Mouse (Mus musculus) ovary, postnatal 14 days (tissue): ENCODE measurements around the gene Arg1.
A peak's percentile ranks its signal among the peaks of the same experiment; 100 is the strongest.

Experiments
- DNase-seq: peaks from one replicate; pipeline ENCODE4 v3.0.0; 2022; ENCODE audit warnings: low spot score

The Arg1 gene

DNA sequence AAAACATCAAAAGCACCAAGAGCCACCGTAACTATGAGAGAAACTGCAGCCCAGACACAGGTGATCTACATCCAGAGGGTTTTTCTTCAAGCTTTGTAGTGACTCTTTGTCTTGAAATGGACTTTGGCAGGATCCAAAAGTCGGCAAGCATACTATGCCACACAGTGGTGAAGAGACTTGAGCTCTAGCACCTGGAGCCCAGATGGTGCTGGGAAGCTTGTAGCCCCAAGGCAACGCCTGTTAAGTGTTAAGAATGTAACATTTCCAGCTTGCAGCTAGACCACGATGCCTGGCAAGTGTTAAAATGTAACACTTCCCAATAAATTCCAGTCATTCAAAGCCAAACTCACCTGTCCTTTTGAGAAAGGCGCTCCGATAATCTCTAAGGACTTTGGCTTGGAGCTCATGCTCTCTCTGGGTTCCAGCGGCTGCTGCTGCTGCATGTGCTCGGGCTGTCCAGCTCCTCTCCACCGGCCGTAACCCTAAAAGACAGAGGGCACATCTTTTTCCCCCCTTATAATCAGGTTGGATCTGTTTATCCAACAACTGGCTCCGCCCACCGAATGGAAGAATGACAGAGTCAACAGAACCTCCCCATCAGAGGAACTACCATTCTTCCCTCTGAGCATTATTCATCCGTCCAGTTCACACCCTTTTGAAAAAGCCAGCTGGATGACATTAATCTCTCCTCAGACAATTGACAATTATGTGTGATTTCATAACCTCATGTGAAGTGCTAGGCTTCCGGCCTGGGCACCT lies at the start of gene Arg1:
TSS of gene Arg1 (minus strand) at position 523 of the 759 bp plus-strand sequence.
- no peak for DNase-seq

DNA sequence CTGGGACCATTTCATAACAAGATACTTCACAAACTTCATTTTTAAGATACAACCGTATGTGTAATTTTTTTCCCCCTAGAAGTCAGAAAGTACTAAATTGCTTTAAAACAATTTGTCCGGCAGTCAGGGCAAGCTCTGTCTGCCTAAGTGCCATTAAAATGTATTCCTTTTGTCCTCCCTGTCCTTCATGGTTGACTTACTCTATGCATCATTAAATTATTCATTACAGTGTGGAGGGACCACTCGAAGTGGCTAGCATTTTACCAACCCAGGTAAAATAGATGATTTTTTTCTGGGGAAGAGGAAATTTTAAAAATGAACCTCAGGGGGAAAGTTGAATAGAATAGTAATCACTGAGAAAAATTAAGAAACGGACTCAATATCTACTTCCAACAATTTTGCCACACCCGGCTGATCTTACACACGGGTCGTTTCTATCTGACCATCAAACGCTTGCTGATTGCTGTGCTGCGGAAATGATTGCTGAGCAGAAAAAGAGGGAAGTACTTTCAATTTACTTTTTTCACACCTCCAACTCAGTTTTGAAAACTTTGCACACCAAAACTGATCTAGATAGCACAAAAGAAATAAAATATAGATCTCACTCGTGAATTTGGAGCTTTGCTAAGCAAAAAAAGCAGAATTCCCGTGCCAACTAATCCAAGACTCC lies 46.7 kb upstream of the Arg1 start:
- no peak for DNase-seq

DNA sequence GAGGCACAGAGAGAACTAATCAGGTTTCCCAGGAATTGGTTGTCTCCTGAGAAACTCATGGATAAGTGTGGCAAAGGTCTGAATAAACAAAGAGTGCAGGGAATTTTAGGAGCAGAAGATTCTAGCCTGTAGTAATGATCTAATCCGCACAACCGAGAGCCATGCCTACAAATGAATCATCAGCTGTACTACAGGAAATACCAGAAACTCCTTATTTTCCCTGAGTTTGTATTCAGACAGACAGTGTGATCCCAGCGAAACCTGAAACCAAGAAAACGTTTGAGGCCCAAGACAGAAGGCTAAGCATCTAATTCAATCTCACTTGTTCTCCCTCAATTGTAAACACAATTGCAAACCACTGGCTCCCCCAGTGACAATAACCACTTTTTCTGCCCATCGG lies 46.1 kb upstream of the Arg1 start:
- DNase-seq = no peak

DNA sequence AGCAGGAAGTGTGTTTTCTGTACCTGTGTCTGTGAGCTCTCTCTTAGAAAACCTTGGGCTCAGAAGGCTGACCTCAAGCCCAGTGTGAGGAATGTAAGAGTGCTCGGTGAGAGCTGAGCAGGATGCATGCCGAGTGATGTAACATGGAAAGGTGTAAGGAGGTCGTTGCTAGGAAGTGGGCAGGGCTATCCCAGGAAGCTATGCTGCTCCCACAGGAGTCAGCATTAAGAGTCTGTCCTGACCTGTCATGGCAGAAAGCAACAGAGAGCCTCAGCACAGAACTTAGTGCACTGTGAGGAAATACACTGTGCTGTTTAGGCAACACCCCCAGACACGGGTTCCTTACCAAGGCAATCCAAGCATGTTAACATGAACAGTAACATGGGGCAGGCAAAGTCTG lies 45.6 kb upstream of the Arg1 start:
- no peak for DNase-seq

DNA sequence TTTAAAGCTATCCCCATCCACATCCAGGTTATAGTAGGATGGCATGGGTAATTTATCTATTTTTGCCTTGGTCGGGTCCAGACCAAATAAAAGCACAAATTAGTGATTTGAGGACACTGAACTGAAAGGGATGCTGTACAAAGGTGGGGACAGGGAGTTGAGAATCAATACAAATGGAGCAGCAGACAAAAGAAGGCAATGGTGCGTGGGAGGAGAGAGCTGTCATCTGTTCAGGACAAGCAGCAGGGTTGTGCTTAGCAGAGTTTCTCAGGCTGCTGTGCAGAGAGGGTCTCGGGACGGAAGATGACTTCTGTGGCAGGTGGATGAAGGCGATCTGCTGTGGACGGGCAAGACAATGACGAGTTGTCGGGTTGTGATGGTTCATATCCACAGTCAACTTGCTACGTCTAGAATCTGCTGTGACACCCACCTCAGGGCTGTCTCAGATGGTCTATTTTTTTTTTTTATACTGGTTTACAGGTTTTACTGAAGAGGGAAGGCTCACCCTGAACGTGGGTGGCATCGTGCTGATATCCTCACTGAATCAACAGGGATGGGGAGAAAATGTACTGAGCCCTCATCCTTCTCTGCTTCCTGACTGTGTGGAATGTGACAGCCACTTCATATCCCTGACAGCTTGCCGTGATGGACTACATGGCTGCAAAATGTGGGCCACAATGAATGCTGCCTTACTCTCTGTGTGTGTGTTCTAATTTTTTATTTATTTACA lies 38.7 kb upstream of the Arg1 start:
- no peak for DNase-seq

DNA sequence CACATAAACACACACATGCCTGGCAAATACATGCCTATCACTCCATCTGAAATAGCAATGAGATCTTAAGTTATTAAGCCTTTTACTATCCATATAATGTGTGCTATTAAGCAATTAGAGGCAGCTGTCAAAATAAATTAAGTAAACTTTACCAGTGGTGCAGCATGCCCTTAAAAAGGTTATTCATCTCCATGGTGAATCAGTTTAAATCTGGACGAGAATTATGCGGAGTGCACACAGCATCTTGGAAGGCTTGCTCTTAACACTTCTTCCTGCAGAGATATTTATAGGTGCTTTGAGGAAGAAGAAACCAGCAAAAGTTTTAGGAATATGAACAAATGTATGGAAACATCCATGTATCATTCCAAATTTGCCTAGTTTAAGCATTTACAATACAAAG lies 34.6 kb upstream of the Arg1 start:
- DNase-seq = no peak

DNA sequence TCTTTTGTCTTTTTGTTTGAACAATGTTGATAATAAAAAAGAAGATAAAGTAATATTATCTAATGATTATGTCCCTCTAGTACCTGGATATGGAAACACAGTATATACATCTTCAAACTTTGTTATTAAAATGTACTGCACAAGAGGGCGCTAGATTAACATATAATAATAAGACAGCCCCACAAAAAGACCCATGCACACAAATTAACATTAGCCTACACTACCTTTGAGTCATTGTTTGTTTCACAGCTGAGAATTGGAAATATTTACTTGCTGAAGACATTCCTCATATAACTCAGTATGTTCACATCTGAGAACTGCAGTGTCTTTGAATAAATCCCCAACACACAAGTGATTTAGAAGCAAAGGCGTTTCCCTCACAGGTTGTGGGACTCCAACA lies 33.8 kb upstream of the Arg1 start:
- DNase-seq = no peak

DNA sequence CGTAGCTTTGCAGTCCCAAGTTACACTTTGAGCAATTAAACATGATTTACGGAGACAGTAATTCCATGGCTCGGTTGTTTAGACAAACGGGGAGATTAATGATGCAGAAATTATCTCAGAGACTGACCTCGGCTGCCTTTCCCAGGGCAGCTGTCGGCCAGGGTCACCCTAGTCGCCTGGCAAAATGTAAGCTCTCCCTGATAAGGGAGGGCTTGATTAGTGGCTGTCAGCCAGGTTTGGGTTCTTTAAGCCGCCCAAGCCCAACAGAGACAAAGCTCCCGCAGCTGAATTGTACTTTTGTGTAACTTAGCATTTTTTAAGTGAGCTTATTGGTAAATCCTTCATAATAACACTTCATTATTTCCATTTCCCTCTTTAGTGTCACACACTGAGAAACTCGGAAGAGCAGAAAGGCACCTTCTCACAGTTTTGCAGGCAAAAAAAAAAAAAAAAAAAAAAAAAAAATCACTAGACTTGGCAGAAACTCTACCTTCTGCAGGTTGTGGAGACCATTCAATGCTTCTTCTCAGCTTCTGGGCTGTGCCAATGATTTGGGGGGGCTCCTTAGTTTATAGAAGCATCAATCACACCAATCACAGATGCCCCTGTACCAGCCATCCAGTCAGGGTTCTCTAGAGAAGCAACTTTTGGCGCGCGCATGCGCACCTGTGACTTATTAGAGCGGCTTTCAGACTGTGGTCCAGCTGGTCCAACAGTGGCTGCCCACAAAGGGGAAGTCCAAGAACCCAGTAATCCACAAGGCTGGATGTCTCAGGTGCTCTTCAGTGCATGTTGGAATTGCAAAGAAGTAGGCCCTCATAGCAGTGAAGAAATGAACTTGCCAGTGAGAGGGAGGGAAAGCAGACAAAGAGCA lies 32.0 kb upstream of the Arg1 start:
- DNase-seq = peak; percentile 25

DNA sequence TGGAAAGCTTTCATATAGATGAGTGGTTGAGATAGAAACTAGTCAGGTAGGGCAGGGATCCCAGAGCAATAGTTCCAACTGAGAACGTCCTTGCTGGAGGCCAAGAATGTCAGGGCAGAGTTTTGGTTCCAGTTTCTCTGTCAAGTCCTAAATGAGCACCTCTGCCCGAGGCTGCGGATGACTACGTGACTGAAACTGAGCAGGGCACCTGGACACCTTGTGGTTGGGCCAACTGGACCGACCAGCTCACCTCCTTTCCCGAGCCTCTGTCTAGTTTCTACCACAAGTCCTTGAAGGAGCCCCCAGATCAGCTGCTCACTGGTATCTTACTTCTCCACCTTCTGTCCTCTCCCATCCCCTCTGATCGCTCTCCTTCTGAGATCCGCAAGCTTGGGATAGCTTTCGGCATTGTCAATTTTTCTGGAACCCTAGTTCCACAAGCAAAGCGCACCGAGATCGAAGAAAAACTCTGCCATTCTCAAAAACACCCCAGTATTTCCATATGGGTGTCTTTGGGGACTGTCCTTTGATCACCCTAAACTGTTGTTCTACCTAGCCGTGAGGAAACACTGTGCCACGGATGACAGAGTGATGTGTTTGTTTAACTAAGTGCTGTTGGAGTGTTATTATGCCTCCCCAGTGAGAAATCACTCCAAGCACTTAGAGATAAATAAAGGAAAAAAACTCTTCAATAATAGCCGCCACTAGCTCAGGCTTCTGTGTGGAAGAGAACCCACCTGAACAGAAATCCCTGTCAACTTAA lies 31.2 kb upstream of the Arg1 start:
- no peak for DNase-seq

DNA sequence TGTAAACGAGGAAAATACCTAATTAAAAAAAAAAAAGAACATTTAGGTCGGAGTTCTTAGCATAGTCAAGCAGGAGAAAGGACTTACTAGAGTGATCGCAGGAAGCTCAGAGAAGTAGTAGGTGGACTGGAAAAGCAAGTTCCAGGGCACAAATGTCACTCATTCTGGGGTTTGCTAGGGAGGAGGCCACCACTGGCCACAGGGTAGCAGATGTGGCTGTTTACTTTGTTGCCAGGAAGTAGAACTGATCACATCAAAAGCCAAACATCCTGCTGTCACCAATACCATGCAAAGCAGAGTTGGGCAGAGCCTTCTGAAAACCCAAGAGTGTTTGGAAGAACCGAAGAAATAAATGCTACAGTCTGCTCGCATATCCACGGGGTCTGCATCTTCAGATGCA lies 26.6 kb upstream of the Arg1 start:
- no peak for DNase-seq

DNA sequence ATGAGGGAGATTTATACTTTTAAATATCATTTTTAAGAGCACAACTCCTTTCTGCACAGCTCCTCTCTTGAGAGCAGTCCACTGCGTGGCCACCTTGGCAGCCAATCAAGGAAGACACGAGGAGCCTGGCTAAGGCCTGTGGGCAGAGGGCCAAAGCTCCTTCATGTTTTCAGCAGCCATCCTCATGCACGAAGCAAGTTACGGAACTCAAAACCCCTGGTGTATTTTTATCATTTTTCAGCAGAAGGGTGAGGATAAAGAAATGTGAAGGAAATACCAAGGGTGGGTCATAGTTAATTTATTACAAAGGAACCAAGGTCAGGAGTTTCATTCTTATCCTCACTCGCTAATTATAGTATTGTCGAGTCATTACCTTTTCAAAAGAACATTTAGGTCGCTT lies 25.3 kb upstream of the Arg1 start:
- no peak for DNase-seq

DNA sequence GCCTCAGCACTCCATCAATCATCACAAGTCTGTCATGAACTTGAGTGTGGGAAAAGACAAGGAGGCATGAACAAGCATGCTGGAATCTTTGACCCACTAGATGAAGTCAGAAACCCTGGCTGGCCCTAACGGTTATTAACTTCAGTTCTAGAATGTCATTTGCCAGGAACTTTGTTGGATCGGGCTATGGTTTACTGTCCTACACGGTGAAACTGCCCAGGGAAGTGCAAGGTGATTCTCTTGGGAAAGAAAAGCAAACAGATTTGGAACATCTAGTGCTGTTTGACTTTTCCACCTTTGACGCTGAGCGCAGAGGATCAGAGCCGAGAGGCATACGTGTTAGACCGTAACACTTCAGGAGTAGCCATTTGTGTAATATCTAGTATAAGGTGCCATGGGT lies 24.3 kb upstream of the Arg1 start:
- DNase-seq = no peak

DNA sequence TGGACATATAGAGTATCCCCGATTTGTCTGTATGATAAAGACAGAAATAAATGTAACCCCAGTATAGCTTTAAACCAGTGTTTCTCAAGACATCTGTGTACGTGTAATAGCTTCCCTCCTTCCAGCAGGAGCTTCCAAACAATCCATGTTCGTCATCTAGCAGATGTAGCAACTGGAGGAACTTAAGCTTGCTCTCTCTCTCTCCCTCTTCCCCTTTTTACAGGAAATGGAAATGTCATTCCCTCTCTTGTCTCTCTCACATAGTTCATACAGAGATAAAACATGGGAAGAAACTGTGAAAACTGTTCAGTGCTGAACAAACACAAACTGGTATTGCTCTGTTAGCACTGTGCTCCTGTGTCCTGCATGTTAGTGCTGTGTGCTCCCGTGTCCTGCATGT lies 22.9 kb upstream of the Arg1 start:
- DNase-seq = no peak

DNA sequence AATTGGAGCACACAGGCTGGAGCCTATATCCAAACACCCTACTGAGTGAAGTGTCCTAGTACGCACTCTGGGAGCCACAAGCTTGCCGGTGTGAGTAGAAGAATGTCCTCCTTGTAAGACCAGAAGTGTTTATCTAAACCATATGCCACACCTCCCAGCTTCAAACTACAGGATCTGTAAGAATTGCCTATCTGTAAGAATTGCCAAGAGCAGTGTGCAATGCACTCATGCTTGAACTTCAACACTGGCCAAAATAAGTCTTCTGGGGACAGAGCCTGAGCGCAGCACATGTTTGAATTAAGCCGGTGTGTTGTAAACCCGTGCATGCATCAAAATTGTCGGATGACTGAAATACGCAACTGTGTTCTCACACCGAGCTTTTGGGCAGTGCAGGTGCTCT lies 21.0 kb upstream of the Arg1 start:
- no peak for DNase-seq

DNA sequence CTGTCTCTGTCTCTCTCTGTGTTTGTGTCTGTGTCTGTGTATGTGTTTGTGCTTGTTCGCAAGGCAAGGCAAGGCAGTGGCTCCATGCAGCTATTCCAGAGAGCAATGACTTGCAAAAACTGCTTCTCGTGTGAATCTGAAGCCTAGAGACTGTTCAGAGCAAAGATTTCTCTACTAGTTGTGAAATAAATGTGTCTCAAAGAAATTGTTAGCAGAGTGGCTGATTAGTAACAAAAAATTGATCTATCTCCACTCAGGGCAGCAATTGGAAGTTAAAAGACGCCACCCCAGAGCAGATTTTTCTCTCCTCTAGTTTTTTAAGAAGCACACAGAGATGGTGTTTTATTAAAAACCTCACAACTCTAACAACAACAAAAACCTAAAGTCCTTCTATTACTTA lies 20.6 kb upstream of the Arg1 start:
- DNase-seq = no peak

DNA sequence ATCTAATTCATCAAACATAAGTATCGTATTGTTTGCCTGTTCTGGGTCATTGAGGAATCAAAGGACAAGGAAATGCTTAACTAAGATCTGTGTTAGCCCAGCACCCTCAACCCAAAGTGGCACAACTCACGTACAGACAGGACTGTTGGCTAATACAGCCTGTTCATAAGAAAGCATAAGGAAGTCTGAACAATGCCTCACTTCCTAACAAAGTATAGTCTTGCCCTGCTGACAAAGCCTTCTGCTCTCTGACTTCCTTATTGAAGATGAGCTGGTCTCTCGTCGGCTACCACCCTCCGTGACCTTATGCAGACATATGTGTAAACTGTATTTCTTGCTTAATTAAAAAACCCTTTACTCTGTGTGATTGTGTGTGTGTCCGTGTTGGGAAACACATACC lies 2.9 kb upstream of the Arg1 start:
- no peak for DNase-seq

DNA sequence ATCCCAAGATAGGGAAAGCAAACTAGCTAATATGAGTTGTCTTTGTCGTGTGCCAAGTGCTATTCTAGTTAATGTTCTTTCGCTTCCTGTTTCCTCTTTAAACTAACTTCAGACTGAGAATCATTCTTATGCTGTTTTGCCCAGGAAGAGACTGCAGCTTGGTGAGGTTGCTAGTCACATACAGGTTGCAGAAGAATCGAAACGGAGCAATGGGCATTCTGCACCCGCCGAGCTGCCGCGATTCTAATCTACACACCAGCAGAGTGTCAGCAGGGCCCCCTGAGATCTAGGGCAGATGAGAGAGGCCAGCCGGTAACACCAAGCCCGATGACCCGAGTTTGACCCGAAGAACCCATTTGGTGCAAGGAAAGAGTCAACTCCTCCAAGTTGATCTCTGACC lies 788 bp upstream of the Arg1 start:
- DNase-seq = no peak

DNA sequence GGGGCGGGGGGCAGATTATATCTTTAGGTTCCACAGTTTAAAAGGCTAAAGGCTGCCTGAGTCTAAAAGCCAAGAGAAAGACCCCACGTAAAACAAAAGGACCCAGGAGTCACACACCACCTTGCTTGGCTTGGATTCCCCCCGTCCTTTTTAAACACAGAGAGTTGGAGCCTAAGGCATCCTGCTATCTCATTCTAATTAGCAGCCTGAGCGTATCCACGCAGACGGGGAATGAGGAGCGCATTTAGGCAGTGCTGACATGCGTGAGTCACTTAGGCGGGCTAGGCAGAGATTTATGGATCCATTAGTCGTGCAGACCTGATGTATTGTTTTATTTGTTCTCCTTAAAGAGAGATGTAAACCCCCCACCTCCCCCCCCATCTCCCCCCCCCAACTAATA lies 904 bp downstream of the Arg1 start:
- DNase-seq = no peak

DNA sequence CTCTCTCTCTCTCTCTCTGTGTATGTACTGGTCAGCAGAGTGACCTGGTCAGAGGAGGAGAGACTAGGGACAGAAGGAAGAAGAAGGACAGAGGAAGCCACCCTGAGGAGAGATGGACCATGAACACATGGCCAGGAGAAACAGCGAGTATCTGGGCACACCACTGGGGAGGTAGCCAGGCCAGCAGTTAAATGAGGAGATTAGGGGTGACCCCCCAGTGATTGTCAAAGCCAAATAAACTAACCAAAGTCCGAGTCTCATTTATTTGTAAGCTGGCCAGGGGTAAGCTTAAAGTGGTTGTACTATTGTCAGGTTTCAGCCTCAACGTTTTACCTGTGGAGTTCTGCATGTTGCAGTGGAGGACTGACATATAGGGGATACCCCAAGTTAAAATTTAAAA lies 3.0 kb downstream of the Arg1 start:
- no peak for DNase-seq

DNA sequence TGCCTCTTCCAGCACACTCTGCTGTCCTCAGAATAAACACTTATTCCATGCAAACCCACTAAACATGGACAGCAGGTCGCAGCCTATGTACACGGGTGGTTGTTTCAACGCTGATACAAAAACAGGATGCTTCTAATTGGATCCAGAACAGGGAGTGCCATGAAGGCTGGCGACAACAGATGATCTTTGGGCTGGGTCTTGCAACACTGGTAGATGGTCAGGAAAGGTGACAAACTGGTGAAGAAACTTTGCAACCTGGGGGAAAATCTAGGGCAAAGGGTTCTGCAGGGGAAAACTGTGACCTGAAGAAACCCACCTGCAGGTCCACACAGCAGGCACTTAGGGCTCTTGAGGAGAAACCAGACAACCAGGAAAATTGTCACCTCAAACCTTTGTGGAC lies 4.3 kb downstream of the Arg1 start:
- DNase-seq = no peak

DNA sequence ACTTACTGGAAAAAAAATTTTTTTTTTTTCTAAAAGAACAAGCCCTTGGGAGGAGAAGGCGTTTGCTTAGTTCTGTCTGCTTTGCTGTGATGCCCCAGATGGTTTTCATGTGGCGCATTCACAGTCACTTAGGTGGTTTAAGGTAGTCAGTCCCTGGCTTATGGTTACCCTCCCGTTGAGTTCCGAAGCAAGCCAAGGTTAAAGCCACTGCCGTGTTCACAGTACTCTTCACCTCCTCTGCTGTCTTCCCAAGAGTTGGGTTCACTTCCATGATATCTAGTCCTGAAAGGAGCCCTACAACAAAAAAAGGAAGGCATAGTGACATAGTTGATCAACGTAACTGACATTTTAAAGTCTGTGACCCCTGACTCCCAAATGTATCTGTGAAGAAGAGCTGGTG lies 11.8 kb downstream of the Arg1 start:
- DNase-seq = no peak

DNA sequence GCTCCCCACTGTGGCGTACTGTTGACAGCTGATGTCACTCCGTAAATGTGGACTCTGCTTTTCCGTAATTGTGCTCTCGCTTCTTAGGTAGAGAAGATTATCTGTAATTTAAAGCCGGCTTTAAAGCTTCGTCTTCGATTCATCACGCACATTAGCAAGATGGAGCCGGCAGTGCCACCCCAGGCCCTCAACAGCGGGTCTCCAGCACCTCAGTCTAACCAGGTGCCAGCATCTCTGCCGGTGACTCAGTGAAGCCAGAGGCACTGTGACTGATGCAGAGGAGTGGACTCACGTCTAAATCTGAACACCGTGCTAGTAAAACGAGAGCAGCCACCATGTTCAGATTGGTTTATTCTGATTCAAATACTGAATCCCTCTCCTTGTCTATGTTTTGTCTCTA lies 14.7 kb downstream of the Arg1 start:
- no peak for DNase-seq
